Mouse (Mus musculus) C2C12 (cell line): ENCODE data around the gene Sept12. TPM values are rescaled to one million over a fixed set of nuclear protein-coding genes. Genes with fewer than 3 reads are reported as not detected.
A peak's percentile ranks its signal among the peaks of the same experiment; 100 is the strongest.

Experiments
- H3K27me3 ChIP-seq: one replicate; pipeline ENCODE4 v1.6.1; 2011; ENCODE audit not compliant: control insufficient read depth, insufficient read depth, insufficient read length
- H3K36me3 ChIP-seq: one replicate; pipeline ENCODE4 v1.6.1; 2011; ENCODE audit not compliant: control insufficient read depth, insufficient read depth
- H3K4me3 ChIP-seq: one replicate; pipeline ENCODE4 v1.5.1; 2011; ENCODE audit warnings: mild to moderate bottlenecking, control low read depth; ENCODE audit not compliant: poor library complexity, insufficient read depth, severe bottlenecking
- H3K79me2 ChIP-seq: one replicate; pipeline ENCODE4 v1.6.1; 2011; ENCODE audit not compliant: control insufficient read depth, insufficient read depth
- H3K79me3 ChIP-seq: one replicate; pipeline ENCODE4 v1.6.1; 2011; ENCODE audit warnings: low read depth, control low read depth
- H3ac ChIP-seq: one replicate; pipeline ENCODE3; 2011; ENCODE audit warnings: low read depth; ENCODE audit not compliant: control insufficient read depth, insufficient read length
- CEBPB ChIP-seq: IDR thresholded peaks from one replicate; pipeline ENCODE4 v1.6.1; 2011; ENCODE audit warnings: low read depth, mild to moderate bottlenecking, control low read depth, moderate library complexity
- CTCF ChIP-seq: IDR thresholded peaks from one replicate; pipeline ENCODE4 v1.5.1; 2011; ENCODE audit not compliant: control insufficient read depth, insufficient read depth, insufficient read length
- FOSL1 ChIP-seq: IDR thresholded peaks from one replicate; pipeline ENCODE4 v1.8.0; 2011; ENCODE audit warnings: mild to moderate bottlenecking, low read length; ENCODE audit not compliant: poor library complexity, insufficient read depth, severe bottlenecking
- MAX ChIP-seq: IDR thresholded peaks from one replicate; pipeline ENCODE4 v1.6.1; 2011; ENCODE audit warnings: mild to moderate bottlenecking, control low read depth
- MYOD1 ChIP-seq: IDR thresholded peaks from one replicate; pipeline ENCODE4 v1.6.1; 2011; ENCODE audit warnings: low read depth; ENCODE audit not compliant: control insufficient read depth, insufficient read length
- MYOG ChIP-seq: IDR thresholded peaks from one replicate; pipeline ENCODE4 v1.6.1; 2011; ENCODE audit not compliant: control insufficient read depth, insufficient read length; ENCODE audit errors: extremely low read depth
- USF1 ChIP-seq: IDR thresholded peaks from one replicate; pipeline ENCODE4 v1.6.1; 2011; ENCODE audit warnings: low read depth, mild to moderate bottlenecking, control low read depth, moderate library complexity
- polyA plus RNA-seq: library from polyadenylated mRNA; unstranded; fragments of >200 nt; fragmentation: generic; extraction: Trizol; gene quantifications from one replicate; pipeline ENCODE4 v1.2.1, GENCODE M21; 2012; ENCODE audit warnings: missing spikeins

Sept12 gene
- polyA plus RNA-seq, 1 experiment, result not detected

DNA sequence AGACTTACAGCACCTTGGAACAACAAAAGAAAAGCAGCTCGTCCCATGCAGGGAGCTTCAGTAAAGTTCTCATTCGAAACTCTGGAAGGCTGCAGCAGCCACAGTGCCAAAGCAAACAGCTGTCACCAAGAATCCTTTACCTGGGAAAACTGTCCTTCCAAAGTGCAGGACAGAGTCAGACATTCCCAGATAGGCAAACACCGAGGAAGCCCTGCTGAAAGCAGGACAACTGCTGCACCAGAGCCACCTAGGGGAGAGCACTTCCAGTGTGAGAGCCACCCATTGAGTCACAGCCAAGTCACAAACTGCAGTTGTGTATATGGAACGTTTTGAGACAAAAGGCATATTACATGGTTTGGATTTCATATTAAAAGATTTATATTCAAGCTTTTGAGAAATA is 52.2 kb downstream of the Sept12 start:
- no peak overlapping the region for H3K4me3 ChIP-seq
- no peaks in the 10 kb centered on the region for H3K79me3 ChIP-seq
- no peaks in the 10 kb centered on the region for H3K27me3 ChIP-seq
- TF ChIP-seq MYOG, result no peak
- H3ac ChIP-seq, result no peak overlapping the region
- H3K36me3 ChIP-seq, result peaks cover 65% of the 10 kb centered on the region
- H3K79me2 ChIP-seq, result no peaks in the 10 kb centered on the region

DNA sequence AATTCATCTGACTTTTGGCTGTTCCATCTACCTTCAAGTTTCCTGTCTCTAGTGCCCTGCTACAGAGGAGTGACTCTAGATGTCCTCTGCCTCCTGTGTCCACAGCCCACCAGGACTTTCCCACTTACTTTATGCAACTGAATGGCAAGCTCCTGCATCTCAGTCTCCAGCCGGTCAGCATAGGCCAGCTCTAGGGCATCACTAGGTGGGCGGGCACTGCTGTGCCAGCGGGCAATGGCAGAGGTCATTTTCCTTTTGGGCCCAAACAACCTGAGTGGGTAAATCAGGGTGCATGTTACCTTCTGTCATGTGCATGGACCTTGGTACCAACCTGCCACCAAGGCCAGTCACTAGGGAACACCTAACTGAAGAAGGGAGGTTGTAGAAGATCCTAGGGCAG is 54.2 kb downstream of the Sept12 start:
- no peak for TF ChIP-seq MAX
- TF ChIP-seq CEBPB, result no peak
- TF ChIP-seq FOSL1, result no peak
- TF ChIP-seq USF1, result no peak
- TF ChIP-seq MYOG, result no peak
- no peak for TF ChIP-seq MYOD1
- no peak for TF ChIP-seq CTCF
- H3K36me3 ChIP-seq, result peaks cover 56% of the 10 kb centered on the region
- H3K79me2 ChIP-seq, result peaks cover 15% of the 10 kb centered on the region
- no peak overlapping the region for H3ac ChIP-seq
- no peaks in the 10 kb centered on the region for H3K27me3 ChIP-seq
- H3K4me3 ChIP-seq, result no peak overlapping the region
- H3K79me3 ChIP-seq, result peaks cover 3% of the 10 kb centered on the region

DNA sequence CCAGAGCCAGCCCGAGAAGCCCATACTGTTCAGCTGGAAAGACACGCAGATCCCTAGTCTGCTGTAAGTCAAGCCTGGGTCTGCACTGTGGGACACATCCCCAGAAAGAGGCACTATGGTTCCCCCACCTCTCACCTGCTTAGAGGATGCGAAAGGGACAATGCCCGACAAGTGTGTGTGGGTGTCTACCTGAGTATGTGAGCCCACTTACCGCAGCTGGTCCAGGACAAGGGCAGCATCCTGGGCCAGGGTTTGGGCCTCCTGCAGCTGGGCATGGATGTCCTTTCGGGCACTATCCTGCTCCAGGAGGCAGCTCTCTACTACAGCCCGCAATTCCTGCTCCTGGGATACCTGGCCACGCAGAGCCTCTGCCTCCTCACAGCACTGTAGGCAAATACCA is 54.8 kb downstream of the Sept12 start:
- no peak overlapping the region for H3K4me3 ChIP-seq
- peaks cover 15% of the 10 kb centered on the region for H3K79me2 ChIP-seq
- TF ChIP-seq USF1, result no peak
- no peak for TF ChIP-seq MAX
- TF ChIP-seq CTCF, result no peak
- TF ChIP-seq MYOG, result no peak
- TF ChIP-seq MYOD1, result no peak
- H3ac ChIP-seq, result no peak overlapping the region
- H3K36me3 ChIP-seq, result peaks cover 51% of the 10 kb centered on the region
- H3K79me3 ChIP-seq, result peaks cover 3% of the 10 kb centered on the region
- H3K27me3 ChIP-seq, result no peaks in the 10 kb centered on the region

DNA sequence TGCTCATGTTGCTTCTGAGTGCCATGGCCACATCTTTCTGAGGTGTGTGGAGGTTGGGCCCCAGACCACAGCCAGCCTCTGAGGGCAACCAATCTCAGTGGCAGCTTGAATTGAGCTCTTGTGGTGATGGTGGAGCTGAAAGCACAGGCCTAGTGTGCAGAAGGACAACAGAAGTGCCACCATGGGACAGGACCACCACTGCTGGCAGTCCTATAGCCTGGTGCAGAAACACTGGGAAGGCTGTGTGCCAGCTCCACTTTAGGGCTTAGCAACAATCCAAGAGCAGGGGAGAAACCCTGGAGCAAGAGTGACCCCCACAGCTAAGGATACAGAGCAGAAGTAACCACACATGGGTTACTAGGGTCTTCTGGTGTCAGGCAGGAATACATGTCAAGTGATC is 56.6 kb downstream of the Sept12 start:
- Histone ChIP-seq H3K27me3 (no peaks in the 10 kb centered on the region), H3ac (no peak overlapping the region), H3K79me3 (peaks cover 3% of the 10 kb centered on the region), H3K79me2 (peaks cover 15% of the 10 kb centered on the region), H3K4me3 (no peak overlapping the region), H3K36me3 (peaks cover 40% of the 10 kb centered on the region)
- TF ChIP-seq FOSL1 (no peak), MAX (no peak), MYOD1 (no peak), MYOG (no peak), CTCF (no peak), CEBPB (no peak), USF1 (no peak)

DNA sequence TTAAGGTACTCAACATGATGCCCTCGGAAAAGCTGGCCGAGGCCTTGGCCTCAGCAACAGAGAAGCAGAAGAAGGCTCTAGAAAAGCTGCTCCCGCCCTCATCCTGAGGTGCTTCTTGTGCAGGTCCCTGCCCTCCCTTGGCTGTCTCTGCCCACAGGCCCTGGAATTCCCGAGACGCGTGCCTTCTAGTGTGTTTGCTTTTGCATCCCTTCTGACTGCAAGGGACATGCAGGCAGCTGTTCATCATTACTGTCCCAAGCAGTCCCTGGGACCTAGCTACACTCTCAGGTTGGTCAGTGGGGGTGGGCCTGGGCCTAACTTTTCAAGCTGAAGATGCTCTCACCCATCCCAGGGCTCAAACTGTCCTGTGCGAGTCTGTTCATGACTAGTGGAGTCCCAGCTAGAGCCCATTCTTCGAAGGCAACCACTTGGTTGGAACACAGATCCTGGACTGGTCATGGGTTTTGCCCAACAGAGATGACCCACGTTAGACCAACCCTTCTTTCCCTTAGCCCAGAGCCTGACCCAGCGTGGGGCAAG is 57.3 kb downstream of the Sept12 start:
- TF ChIP-seq FOSL1, result no peak
- TF ChIP-seq CEBPB, result no peak
- no peak for TF ChIP-seq USF1
- no peak for TF ChIP-seq MAX
- TF ChIP-seq MYOD1, result no peak
- TF ChIP-seq CTCF, result no peak
- no peak for TF ChIP-seq MYOG
- peaks cover 15% of the 10 kb centered on the region for H3K79me2 ChIP-seq
- H3K36me3 ChIP-seq, result peaks cover 35% of the 10 kb centered on the region
- no peaks in the 10 kb centered on the region for H3K27me3 ChIP-seq
- H3K79me3 ChIP-seq, result peaks cover 3% of the 10 kb centered on the region
- H3ac ChIP-seq, result no peak overlapping the region
- H3K4me3 ChIP-seq, result no peak overlapping the region

DNA sequence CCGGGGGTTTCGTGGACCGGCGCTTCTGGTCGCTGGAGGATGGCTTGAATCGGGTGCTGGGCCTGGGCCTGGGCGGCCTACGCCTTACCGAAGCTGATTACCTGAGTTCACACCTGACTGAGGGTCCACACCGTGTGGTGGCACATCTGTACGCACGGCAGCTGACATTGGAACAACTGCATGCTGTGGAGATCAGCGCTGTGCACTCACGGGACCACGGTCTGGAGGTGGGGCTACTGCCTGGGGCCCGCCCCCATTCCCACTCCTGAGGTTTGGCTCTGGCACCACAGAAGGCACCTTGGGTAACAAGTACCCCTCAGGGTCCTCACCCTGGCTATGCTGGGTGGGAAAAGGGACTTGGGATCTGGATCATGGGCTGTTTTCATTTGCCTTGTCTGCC is 58.2 kb downstream of the Sept12 start:
- peaks cover 3% of the 10 kb centered on the region for H3K79me3 ChIP-seq
- H3ac ChIP-seq, result peak overlapping the region; percentile 80
- H3K4me3 ChIP-seq, result peak overlapping the region; percentile 86
- H3K27me3 ChIP-seq, result no peaks in the 10 kb centered on the region
- TF ChIP-seq CTCF (no peak), FOSL1 (no peak), CEBPB (no peak), MYOD1 (no peak)
- peaks cover 35% of the 10 kb centered on the region for H3K36me3 ChIP-seq
- H3K79me2 ChIP-seq, result peaks cover 15% of the 10 kb centered on the region

DNA sequence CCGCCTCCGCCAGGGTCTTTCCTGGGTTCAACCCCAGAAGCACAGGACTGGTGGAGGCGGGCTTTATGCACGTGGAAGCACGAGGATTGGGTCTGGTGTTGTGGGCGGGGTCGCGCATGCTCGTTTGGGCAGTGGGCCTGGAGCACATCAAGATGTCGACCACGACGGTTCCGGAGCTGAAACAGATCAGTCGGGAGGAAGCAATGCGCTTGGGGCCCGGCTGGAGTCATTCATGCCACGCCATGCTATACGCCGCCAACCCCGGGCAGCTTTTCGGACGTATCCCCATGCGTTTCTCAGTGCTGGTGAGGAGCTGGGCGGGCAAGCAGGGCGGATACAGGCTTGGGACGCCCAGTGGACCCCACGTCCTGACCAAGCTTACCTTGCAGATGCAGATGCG is 58.7 kb downstream of the Sept12 start:
- H3K4me3 ChIP-seq, result peak overlapping the region; percentile 86
- peak overlapping the region; percentile 80 for H3ac ChIP-seq
- TF ChIP-seq CEBPB, result no peak
- no peak for TF ChIP-seq CTCF
- TF ChIP-seq USF1, result no peak
- TF ChIP-seq MYOD1, result no peak
- no peak for TF ChIP-seq FOSL1
- TF ChIP-seq MYOG, result no peak
- no peak for TF ChIP-seq MAX
- H3K36me3 ChIP-seq, result peaks cover 35% of the 10 kb centered on the region
- H3K27me3 ChIP-seq, result no peaks in the 10 kb centered on the region
- H3K79me2 ChIP-seq, result peaks cover 15% of the 10 kb centered on the region
- peaks cover 3% of the 10 kb centered on the region for H3K79me3 ChIP-seq
